Mouse (Mus musculus) erythroblast, embryonic 14.5 days (primary cell): ENCODE measurements around the gene Rora.

Experiments
- GATA1 ChIP-seq: IDR thresholded peaks from 2 replicates; pipeline ENCODE4 v1.6.1; 2012; ENCODE audit warnings: low read length, inconsistent platforms, mixed read lengths
- TAL1 ChIP-seq: IDR thresholded peaks from 3 replicates; pipeline ENCODE4 v1.6.1; 2012; ENCODE audit warnings: low read length, inconsistent platforms, mixed read lengths

GRCm38 (mm10) chr9:69137398-69137797 lies 483.8 kb downstream of the Rora start:
- TF ChIP-seq TAL1 (no peak), GATA1 (no peak)
